Mouse (Mus musculus) adrenal gland, postnatal 4 days (tissue): ENCODE data around the gene Prss23. TPM values are rescaled to one million over a fixed set of nuclear protein-coding genes. Genes with fewer than 3 reads are reported as not detected.
A peak's percentile ranks its signal among the peaks of the same experiment; 100 is the strongest.

ENCODE experiments used
- DNase-seq, 2 experiments: peaks; one replicate each; pipeline ENCODE4 v3.0.0; 2021 to 2022; ENCODE audit warnings: low spot score in 2 of 2, mixed read lengths in 2 of 2
- total RNA-seq, 2 experiments: library from RNA; stranded (reverse); gene quantifications; 2 replicates each; pipeline ENCODE4 v1.2.3; 2021

The Prss23 gene
- total RNA-seq, 2 experiments from 2014 or later = 26.8 to 36.7 TPM

DNA sequence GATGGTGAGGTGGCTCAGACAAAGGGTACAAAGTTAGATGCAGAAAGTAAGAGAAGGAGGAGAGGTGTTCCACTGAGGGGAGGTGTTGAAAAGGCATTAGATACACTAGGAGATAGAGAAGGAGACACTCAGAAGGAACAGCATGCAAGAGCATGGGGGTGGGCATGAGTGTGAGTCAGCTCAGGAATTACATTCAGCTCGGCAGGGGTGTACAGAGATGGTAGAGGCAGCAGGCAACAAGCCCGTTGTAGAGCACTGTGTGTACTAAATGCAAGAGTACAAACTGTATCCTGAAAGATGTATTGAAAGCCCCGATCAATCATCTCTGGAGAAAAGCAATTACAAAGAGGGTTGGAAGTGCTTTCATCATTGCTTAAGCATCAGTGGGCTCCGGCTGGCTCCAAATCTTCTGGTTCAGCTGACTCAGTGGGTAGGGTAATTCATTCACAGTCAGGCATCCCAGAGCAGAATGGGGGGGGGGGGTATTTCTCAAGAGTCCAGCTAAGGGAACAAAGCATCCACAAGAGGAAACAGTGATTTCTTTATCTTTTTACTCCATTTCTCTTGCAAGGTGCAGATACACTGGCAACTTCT lies 15.0 kb downstream of the Prss23 start:
- DNase-seq = no peak

DNA sequence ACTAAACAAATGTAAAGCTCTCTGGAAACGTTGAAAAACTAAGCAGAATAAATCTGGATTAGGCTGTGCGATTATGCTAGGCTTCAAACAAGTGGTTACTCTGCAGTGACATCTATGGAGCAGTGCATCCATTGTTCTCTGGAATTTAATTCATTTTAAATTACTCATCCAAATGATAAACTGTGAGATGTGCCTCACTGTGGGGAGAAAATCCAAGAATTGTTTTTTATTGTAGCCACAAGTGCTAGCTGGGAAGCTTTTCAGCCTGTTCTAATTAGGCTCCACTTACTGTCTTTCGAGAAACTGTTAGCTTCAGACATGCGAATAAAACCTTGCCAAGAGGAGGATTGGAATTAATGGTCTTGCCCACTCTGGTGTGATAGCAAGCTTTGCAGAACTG lies 18.3 kb downstream of the Prss23 start:
- DNase-seq = no peak

DNA sequence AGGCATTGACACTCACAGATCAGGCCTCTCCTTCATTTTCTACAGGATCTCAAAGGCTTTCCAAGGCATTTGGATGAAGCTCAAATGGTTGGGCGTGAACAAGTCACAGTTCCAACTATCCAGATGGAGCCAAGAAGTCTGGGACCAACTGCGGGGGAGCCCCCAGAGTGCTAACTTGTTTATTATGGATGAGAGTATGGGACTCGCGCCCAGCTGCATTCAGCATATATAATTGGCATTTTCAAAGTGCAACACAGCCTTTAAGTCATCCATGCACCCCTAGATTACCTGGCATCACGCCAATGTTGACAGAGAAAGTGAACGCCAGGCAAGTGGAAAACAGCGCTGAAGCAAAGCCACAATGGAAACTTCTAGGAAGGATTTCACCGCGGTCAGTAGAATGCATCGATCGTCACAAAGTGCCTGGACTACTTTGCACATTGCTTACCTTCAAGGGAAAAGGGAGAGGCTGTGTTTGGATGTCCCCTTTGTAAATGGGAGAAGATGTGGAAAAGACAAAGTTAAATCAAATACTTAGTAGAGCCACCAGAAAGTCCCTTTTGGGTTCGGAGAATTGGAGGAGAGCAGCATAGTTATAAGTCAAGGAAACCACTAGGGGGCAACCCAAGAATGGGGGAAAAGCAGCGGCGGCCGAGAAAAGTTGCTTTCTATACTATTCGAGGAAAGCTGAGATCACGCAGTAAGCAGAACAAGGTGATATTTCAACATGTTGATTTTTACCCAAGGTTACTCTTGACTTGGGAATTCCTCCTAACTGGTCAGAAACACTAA lies 27.3 kb downstream of the Prss23 start:
- DNase-seq = peak in 1 of 2 experiments; percentile 40

DNA sequence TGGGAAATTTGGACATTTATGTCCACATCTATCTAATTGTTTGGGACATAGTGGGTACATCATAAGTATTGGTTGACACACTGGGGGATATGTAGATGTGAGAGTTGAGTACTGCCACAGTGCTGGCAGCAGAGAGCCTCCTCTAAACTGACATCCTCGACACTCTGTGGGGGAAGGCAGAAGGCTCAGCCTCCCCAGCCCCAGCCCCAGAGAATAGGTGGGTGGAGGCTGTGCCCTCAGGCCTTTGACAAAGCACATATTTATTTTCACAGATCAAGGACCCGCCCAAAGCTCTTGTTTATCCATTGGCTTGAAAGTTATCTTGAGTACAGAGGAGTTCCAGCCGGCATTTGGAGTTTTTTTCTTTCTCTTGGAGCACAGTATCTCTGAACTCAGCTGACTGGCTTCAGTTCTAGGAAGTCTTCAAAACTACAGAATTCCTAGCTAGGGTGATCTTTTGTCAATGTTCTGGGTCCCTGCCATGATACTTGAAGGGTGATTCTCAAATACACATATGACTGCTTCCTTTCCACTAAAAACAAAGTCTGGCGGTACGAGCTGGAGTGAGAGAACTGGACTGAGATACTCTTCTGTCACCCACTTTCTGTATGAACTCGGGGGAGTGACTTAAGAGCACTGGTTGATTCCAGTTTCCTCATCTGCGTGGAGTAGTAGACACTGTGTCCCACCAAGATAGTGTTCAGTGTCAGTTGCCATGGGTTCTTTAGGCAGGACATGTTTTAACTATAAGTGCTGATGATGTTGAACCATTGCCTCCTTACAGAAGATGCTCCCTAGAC lies 43.0 kb downstream of the Prss23 start:
- no peak for DNase-seq

DNA sequence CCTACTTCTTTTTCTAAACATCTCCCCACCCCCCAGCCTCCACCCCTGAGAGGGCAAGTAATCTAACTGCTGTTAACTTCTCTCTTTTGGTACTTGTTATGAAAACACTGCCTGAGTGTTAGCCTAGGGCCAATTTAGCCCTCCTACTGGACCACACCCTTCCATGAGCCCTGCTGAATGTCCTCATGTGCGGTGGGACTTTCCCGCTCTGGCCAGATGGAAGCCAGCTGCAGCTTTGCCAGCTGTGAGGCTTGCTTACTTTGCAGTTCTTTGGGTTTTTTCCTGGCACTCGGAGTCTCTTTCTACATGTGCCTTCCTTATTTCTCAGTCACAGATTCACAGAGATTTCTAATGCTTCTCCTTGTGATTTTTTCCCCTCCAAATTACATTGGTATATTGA lies 45.3 kb downstream of the Prss23 start:
- DNase-seq = no peak

DNA sequence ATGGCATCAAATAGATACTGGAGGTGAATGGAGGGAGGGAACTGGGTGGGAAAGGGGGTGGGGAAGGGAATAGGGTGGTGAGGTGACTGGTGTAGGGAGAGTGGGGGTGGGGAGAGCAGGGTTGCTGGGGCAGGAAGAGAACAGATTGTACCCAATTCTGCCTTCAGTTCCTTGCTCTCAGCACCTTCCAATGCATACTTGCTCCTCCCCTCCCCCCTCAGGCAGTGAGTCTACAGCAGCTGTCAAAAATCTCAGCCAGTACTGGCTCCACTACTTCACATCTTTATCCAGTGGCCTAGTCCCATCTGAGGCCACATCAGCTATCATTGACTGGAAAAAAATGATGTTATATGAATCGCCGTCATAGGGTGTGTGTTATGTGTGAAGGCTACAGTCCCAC lies 48.5 kb downstream of the Prss23 start:
- DNase-seq = no peak

DNA sequence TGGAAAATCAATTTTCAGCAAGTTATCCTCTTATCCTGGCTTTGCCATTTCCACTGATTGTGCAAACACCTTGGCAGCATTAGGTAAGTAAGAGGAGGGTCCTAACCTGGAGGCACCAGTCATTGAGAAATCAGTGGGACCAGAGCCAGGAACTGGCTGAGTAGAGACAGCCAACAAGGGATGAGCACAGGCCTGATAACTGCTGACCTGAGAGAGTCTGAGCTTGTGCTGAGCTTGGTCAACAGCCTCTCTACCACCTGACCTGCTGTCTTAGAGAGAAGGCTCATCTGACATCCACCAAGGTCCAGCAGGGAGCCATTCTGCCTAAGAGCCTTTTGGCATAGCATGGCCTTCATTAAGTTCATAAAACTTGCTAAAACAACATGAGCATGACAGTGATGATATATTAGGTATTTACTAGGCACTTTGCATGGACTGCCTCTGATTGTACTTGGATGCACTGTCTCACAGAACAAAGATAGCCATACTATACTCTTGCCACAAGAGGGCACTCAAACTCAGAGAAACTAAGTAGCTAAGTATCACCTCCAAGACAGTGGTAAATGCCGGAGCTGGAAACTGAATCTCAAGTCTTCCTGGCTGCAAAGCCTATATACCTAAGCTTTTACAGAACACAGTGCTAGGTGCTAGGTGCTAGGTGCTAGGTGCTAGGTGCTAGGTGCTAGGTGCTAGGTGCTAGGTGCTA lies 49.5 kb downstream of the Prss23 start:
- no peak for DNase-seq

DNA sequence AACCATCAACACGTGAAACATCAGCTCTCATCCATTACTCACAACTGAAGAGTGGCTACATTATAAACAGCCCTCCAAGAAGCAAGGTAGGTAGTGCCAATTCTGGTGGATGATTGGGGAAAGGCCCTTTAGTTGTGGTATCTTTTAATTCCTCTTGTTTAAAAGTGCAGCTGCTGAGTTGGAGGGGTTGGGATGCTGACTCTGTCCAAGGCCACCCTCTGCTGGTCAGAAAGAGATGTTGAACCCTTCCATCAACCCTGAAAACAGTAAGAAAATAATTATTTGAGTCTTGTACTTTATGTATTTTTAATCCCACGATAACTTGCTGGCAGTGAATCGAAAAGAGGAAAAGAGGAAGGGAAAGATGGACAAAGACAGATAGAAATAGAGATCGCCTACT lies 53.5 kb downstream of the Prss23 start:
- no peak for DNase-seq

DNA sequence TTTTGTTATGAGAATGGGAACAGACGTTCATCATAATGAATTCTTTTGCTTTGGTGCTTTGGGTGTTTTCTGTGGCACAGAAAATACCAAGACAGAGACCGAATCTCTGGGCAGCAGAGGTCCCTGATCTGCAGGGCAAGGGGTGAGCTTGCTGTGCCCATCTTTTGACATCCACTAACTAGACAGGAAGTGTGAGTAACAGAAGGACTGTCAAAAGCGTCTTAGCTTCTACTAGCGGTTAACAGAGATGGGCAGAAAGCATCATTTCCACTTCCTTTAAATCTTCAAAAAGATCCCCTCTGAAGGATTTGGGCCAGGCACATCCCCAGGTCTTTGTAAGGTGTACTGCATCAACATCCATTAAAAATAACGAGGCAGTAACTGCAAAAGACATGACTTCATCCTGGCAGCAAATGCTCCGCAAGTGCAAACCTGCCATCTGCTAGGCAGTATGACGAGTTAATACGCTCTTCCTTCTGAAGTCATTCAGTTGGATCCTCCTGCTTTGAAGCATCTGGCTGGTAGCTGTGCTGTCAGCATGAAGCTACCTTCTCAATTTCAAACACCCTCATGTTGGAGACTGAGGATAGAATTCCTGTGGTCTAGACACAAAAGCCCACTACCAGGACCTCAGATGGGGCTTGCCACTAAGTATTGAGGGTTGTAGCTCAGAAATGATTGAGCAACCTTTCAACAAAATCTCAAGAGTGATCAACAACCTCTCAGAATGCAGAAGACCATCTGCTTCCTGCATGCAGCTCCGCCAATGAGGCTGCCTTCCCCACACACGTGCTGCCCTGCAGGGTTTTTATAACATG lies 63.0 kb downstream of the Prss23 start:
- DNase-seq = no peak

DNA sequence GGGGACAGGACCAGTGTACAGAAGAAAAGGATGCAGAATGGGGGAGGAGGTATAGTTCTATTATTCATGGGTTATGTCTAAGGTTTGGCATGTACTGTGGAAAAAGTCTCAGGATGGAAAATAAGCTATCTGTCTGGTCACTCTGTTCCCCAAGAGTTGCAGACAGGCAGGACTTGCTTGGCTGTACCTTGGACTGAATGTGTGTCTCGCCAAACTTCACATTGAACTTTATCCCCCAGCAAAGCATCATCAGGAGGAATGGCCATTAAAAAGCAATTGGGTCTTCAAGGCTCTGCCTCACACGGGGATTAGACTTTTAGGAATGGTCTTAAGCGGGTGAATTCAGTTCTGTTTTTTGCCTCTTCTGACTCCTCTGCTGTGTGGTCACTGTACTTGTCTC lies 63.7 kb downstream of the Prss23 start:
- DNase-seq = no peak

DNA sequence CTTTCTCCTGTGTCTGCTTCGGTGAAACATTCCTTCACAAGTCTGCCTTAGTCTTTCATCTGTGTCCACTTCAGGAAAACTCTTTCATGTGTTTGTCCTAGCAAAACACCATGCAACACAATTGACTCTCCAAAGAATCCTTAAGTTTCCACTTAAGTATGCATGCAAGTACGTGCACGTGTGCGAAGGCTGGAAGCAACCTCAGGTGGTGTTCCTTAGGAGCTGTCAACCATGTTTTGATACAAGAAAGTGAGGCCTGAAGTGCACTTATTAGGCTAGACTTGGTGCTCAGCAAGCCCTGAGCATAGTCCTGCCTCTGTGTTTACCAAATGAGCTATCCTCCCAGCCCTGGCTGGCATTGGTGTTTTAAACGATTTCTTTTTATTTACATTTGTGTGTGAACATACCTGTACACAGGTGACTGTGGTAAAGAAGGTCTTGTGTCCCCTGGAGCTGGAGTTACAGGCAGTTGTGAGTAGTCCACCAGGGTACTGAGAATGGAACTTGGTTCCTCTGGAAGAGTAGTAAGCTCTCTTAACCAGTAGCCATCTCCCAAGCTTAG lies 64.3 kb downstream of the Prss23 start:
- no peak for DNase-seq

DNA sequence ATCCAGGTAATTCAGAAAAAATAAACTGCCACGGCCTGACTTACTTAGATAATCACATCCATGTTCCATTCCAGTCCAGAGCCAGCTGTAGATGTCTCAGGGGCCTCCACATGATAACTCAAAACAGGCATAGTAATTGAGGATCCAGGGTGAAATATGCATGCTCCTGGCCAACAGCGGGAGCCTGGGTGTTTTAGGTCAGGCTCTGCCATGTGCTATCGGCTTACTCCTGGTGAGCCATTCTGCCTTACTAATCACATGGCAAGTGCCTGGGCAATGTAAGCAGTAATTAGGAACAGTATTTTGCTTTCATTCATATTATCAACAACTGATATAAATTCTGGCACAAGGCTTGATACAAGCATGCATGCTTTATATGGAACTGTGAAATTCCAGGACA lies 65.6 kb downstream of the Prss23 start:
- DNase-seq = no peak

DNA sequence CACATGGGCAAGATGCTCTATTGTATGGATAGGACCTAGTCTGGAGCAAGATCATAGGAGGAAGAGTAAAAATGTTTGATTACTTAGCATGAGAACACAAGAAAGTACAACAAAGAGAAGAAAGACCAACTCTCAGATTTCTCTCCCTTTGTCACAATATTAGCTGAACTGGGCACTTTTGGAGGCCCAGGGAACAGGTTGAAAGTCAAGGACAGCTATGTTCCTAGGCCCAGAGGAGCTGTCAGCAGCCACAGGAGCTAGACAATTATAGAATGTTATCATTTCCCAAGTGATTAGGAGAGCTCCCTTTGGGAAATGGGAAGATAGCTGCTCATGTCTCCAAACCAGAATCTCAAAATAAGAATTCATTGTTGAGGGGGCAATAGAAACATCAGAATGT lies 66.1 kb downstream of the Prss23 start:
- no peak for DNase-seq

DNA sequence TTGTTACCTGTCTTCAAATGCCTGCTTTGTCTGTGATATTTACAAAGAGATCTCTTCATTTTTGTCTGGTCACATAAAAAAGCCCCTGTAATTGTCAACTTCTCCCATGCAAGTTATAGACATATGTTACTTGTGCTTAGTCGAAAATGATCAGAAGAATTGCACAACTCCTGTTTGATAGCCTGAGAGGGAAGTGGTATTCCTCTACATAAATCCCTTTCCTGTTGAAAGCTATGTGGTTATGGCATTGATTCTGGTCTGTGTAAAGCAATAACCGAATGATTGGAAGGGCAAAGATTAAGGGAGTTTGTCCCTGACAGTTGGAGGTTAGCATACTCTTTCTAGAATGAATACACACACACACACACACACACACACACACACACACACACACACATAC lies 67.3 kb downstream of the Prss23 start:
- no peak for DNase-seq

Other genes with a start within 250 kb of the Prss23 start
- 10 to 100 TPM; 82.0 to 87.5 TPM for gene Tmem135, start 123.0 kb downstream of the Prss23 start, total RNA-seq
- gene Fzd4, start 122.8 kb downstream of the Prss23 start, total RNA-seq = 10 to 100 TPM; 44.2 to 47.6 TPM
- gene Me3, start 105.2 kb upstream of the Prss23 start, total RNA-seq = 10 to 100 TPM in 1 of 2 experiments, 1 to 10 TPM in 1; 8.7 to 15.4 TPM